Mouse (Mus musculus) thymus, adult 2 months (tissue): ENCODE measurements around the gene Cdkl5. TPM values are rescaled to one million over a fixed set of nuclear protein-coding genes. Genes with fewer than 3 reads are reported as not detected.

Source experiments
- DNase-seq: peaks from one replicate; pipeline ENCODE4 v3.0.0; 2021
- H3K27ac ChIP-seq: fragments of 200-500 bp; 2 replicates; pipeline ENCODE4 v1.5.1; 2012; ENCODE audit warnings: low read length, control low read depth; ENCODE audit not compliant: control insufficient read depth, insufficient read depth
- H3K27me3 ChIP-seq: fragments of 200-500 bp; 2 replicates; pipeline ENCODE4 v1.6.1; 2012; ENCODE audit warnings: mild to moderate bottlenecking, low read length, moderate library complexity, mixed read lengths; ENCODE audit not compliant: control insufficient read depth, insufficient read depth
- H3K36me3 ChIP-seq: fragments of 200-500 bp; 2 replicates; pipeline ENCODE4 v1.6.1; 2012; ENCODE audit warnings: mild to moderate bottlenecking, low read length, moderate library complexity; ENCODE audit not compliant: control insufficient read depth, insufficient read depth
- H3K4me1 ChIP-seq: fragments of 200-500 bp; replicated peaks from 2 replicates; pipeline ENCODE4 v1.6.1; 2012; ENCODE audit warnings: low read length; ENCODE audit not compliant: control insufficient read depth, insufficient read depth
- H3K4me3 ChIP-seq: fragments of 200-500 bp; 2 replicates; pipeline ENCODE4 v1.5.1; 2012; ENCODE audit warnings: mild to moderate bottlenecking, low read length, control low read depth, moderate library complexity; ENCODE audit not compliant: control insufficient read depth, insufficient read depth
- CTCF ChIP-seq: fragments of 200-500 bp; IDR thresholded peaks from 2 replicates; pipeline ENCODE4 v1.5.1; 2012; ENCODE audit warnings: mild to moderate bottlenecking, control low read depth, low read length, moderate library complexity, borderline replicate concordance; ENCODE audit not compliant: control insufficient read depth, poor library complexity, insufficient read depth; ENCODE audit errors: extremely low read depth
- POLR2A ChIP-seq: fragments of 200-500 bp; IDR thresholded peaks from 2 replicates; pipeline ENCODE4 v1.6.1; 2012; ENCODE audit warnings: mild to moderate bottlenecking, low read length, control low read depth, moderate library complexity; ENCODE audit not compliant: control insufficient read depth, poor library complexity, insufficient read depth; ENCODE audit errors: extremely low read depth
- WGBS: fragments of 180-500 bp; shearing (Covaris S2); methylation state at CpG from one replicate; pipeline ENCODE4 v1.1.7; 2018; 5-methylcytosine and 5-hydroxymethylcytosine counted together
- polyA plus RNA-seq: library from polyadenylated mRNA; depleted of rRNA; stranded (reverse); fragments of >200 nt; gene quantifications from 2 replicates; pipeline ENCODE4 v1.2.3, GENCODE M21; 2012

Gene Cdkl5
- polyA plus RNA-seq, 1 experiment, result 0.98 TPM

GRCm38 (mm10) chrX:160990276-160990675 lies 4.2 kb downstream of the Cdkl5 start:
- no peak for DNase-seq
- no peak overlapping the region for H3K4me3 ChIP-seq
- H3K27ac ChIP-seq, result no peak overlapping the region
- WGBS, result 94% methylated on average over 4 of the region's 4 CpGs
- no peaks in the 10 kb centered on the region for H3K36me3 ChIP-seq
- no peaks in the 10 kb centered on the region for H3K27me3 ChIP-seq
- no peaks in the 10 kb centered on the region for H3K4me1 ChIP-seq
- no peak for TF ChIP-seq POLR2A
- no peak for TF ChIP-seq CTCF

GRCm38 (mm10) chrX:160977919-160978318 lies 16.6 kb downstream of the Cdkl5 start:
- Histone ChIP-seq H3K4me1 (no peaks in the 10 kb centered on the region), H3K27me3 (no peaks in the 10 kb centered on the region), H3K4me3 (no peak overlapping the region), H3K36me3 (no peaks in the 10 kb centered on the region), H3K27ac (no peak overlapping the region)
- DNase-seq, result no peak
- 95% methylated on average over 1 of the region's 1 CpGs for WGBS
- TF ChIP-seq POLR2A (no peak), CTCF (no peak)

- H3K36me3 ChIP-seq, result no peaks in the 10 kb centered on the region
- no peak overlapping the region for H3K4me3 ChIP-seq
- 97% methylated on average over 6 of the region's 6 CpGs for WGBS
- DNase-seq, result no peak
- H3K27me3 ChIP-seq, result no peaks in the 10 kb centered on the region
- TF ChIP-seq POLR2A (no peak), CTCF (no peak)
- H3K4me1 ChIP-seq, result no peaks in the 10 kb centered on the region
- H3K27ac ChIP-seq, result no peak overlapping the region
Measured at GRCm38 (mm10) chrX:160971991-160972545, 22.4 kb downstream of the Cdkl5 start.

GRCm38 (mm10) chrX:160958593-160959131 lies 35.8 kb downstream of the Cdkl5 start:
- H3K36me3 ChIP-seq, result no peaks in the 10 kb centered on the region
- H3K27me3 ChIP-seq, result no peaks in the 10 kb centered on the region
- no peak for TF ChIP-seq CTCF
- TF ChIP-seq POLR2A, result no peak
- H3K27ac ChIP-seq, result no peak overlapping the region
- WGBS, result 94% methylated on average over 5 of the region's 5 CpGs
- no peak overlapping the region for H3K4me3 ChIP-seq
- no peaks in the 10 kb centered on the region for H3K4me1 ChIP-seq
- no peak for DNase-seq

- DNase-seq, result no peak
- WGBS, result 94% methylated on average over 2 of the region's 2 CpGs
- TF ChIP-seq CTCF (no peak), POLR2A (no peak)
Measured at GRCm38 (mm10) chrX:160949583-160949982, 44.9 kb downstream of the Cdkl5 start.

GRCm38 (mm10) chrX:160944722-160945121 lies 49.8 kb downstream of the Cdkl5 start:
- no peak for DNase-seq

More at GRCm38 (mm10) chrX:160949583-160949982, 44.9 kb downstream of the Cdkl5 start:
- H3K27me3 ChIP-seq, result no peaks in the 10 kb centered on the region
- no peaks in the 10 kb centered on the region for H3K36me3 ChIP-seq
- no peaks in the 10 kb centered on the region for H3K4me1 ChIP-seq
- no peak overlapping the region for H3K27ac ChIP-seq
- no peak overlapping the region for H3K4me3 ChIP-seq

More at GRCm38 (mm10) chrX:160944722-160945121, 49.8 kb downstream of the Cdkl5 start:
- WGBS, result 93% methylated on average over 4 of the region's 4 CpGs
- no peaks in the 10 kb centered on the region for H3K36me3 ChIP-seq
- no peak overlapping the region for H3K27ac ChIP-seq
- no peaks in the 10 kb centered on the region for H3K4me1 ChIP-seq
- TF ChIP-seq CTCF (no peak), POLR2A (no peak)
- no peak overlapping the region for H3K4me3 ChIP-seq
- no peaks in the 10 kb centered on the region for H3K27me3 ChIP-seq
